Mouse (Mus musculus): ENCODE measurements around the gene Psmc5. TPM values are rescaled to one million over a fixed set of nuclear protein-coding genes. Genes with fewer than 3 reads are reported as not detected.

Gene Psmc5
- total RNA-seq, 2 experiments from 2014 or later: 132 to 133 TPM

DNA sequence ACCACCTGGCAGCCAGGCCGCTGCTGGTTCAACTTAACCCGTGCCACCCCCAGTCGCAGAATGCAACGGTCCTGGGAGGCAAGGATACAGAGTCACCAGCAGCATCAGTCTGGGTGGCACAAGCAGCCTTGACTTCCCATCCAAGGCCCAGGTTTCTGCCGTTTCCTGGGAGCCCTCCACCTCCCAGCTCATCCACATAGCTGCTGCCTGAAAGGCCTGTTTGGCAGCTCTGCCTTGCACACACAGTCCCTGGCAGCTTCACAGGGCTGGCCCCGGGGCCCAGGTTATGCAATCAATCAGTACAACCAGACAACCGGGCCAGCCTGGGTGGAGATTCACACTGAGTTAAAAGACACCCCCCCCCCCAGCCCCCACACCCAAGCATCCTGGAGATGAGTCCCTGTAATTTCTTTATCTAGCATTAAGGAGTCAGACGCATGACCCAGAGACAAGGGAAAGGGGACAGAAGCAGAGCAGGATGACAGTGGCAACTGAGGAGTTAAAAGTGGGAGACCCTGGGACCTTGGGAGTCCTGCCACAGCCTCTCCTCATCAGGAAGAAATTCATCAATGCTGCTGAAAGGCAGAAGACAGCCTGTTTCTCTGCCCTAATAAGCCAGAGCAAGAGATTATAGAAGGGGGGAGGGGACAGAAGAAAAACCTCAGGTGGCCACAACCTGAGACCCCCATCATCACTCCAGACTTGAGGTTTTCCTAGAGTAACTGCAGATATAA is 12.5 kb downstream of the Psmc5 start:
- peak; percentile 69 to 70 for DNase-seq (ENCODE audit: low spot score in 2 of 2)

DNA sequence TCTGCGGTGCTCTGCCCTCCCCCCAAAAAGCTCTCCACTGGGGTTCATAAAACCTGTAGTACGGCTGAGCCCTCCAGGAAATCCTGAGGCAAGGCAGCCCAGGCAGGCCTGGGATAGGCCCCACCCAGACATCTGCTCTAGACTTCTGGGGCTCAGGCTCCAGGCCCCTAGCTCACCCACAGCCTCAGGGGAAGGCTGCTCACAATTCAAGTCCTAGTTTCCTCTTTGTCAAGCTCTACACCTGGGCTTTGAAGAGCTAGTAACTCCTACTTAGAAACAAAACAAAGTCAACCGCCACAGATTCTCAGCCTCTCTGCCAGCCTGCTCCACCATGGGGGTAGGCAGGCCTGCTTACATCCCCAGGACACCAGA is 13.1 kb downstream of the Psmc5 start:
- DNase-seq (ENCODE audit: low spot score in 2 of 2): no peak

DNA sequence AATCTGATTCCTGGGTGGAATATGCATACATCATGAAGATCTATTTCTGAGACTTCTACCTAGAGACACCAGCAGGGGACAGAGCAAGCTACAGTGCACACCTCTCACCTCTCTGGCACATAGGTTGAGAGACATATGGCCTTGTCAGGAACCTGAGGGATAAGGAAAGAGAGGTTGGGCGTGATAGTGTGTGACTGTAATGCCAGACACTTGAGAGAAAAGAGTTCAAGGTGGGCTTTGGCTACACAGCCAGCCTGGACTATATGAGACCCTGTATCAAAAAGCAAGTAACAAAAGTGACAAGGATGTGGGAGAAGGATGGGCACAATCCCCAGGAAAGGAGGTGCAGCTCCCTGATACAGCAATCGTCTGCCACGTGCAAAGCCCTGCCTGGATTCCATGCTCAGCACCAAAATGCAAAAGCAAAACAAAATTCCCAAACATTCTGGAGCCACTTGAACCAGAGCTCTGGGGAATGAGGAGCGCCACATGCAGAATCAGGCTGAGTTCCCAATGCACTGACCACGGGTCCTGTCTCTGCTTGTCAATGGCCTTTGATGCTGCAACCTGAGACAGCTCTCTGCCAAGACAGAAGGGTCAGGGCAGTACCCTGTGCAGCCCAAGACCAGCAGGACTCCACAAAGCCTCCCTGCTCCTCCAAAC is 15.3 kb downstream of the Psmc5 start:
- no peak for DNase-seq (ENCODE audit: low spot score in 2 of 2)

DNA sequence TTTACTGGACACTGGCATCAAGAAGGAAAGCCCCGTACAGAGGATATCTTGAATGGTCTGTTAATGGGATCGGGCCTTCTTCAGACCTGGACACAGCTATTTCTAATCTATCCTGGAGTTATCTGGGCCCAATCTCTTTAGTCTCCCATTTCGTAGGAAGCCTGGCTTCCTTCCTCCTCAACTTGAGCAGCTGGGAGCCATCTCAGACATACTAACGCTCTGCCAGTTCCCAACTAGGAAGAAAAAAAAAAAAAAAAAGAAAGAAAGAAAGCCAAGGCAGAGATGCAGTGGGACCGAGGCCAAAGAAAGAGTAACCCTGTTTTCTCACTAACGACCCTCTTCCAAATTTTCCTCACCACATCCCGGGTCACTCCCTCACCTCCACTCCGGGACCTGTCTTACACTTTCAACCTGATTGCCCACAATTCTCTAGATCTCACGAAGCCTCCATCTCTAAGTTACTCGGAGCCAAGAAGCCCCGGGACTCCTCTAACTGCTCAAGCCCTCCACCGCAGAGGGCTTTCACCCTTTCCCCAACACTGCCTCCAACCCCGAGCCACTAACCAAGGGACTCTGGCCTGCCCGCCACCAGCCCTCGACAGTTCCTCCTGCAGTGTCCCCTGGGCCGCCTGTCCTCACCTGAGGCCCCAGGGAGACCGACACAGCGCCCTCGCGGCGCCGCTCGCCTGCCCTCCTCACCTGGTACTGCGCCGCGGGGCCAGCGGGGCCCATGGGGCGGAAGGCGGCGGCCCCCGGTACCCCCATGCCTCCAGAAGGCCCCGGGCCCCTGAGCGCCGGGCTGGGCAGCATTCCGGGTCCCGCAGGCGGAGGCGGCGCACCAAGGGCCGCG is 16.1 kb downstream of the Psmc5 start:
- DNase-seq (ENCODE audit: low spot score in 2 of 2): peak in 1 of 2 experiments; percentile 50

DNA sequence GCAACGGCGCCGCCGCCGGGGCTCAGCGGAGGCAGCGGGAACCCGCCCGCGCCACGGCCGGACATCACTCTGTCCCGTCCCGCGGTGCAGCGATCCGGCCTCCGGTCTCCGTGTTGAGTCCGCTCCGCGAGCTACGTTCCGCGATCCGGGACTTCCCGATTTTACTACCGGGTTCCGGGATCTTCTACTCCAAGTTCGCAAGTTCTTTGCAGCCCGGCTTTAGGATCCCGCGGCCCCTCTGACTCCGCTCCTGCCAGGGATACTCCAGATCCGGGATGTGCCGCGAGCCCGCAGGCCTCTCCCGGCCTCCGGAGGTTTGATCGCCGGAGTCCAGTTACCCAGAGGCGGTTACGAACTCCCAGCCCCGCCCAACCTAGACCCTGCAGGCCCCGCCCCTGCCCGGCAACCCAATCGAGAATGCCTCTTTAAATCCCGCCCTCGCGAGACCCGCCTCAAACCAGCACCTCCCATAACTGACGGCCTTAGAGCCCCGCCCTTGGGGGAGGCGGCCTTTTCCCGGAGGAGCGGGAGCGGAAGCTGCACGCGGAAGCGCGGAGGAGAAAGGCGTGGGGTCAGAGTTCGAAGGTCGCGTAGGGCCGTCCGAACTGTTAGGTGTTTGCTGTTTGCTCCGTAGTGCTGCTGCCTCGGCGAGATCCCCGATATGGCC is 16.8 kb downstream of the Psmc5 start, which contains the start of gene Smarcd2:
Gene Smarcd2, minus strand, starts transcription at position 329 of the 667 bp plus-strand sequence.
- peak; percentile 98 for DNase-seq (ENCODE audit: low spot score in 2 of 2)

DNA sequence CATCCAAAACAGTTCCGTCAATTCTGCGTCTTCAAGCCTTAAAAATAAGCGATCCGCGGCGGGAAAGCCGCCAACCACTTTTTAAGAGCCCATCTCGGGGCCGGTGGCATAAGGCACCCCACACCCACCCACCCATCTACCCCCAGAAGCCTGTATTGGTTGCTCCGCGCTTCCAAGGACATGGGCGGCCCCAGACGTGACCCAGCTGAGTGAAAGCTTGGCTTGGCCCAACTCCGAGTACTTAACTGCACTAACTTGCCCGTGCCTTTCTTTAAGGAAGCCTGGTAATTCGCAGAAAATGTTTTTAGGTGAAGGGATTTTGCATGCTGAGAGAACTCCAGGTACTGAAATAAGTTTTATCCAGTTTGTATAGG is 17.3 kb downstream of the Psmc5 start:
- DNase-seq (ENCODE audit: low spot score in 2 of 2): no peak

DNA sequence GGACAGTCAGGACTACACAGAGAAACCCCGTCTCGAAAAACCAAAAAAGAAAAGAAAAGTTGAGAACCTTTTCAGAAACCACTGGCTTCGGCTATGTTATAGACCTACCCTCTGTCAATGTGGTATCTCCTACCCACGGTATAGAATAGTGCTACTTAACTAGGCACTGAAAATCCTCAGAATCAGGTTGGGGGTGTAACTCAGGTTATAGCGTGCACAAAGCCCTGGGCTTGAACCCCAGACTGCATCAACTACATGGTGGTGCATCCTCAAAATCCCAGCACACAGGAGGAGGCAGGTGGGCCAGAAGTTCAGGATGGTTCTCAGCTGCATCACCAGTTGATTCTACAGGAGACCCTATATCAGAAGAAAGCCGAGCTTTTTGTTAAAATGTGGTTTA is 17.9 kb downstream of the Psmc5 start:
- no peak for DNase-seq (ENCODE audit: low spot score in 2 of 2)

DNA sequence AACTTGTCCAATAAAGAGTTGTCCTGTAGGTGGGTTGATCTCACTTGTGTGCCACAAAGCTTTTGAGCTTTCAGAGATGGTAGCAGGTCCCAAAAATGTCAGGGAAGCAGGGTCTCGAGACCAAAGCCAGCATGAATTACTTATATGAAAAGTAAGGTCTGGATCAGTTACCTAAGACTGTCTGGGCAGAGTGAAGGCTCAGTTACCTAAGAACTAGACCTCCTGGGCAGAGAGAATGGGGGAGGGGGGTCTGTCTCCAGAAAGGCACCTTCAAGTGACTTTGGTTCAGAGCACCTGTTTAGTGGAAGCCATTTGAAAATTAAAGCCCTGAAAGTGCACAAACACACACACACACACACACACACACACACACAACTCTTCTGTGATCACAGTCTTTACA is 18.4 kb downstream of the Psmc5 start:
- DNase-seq (ENCODE audit: low spot score in 2 of 2): no peak

DNA sequence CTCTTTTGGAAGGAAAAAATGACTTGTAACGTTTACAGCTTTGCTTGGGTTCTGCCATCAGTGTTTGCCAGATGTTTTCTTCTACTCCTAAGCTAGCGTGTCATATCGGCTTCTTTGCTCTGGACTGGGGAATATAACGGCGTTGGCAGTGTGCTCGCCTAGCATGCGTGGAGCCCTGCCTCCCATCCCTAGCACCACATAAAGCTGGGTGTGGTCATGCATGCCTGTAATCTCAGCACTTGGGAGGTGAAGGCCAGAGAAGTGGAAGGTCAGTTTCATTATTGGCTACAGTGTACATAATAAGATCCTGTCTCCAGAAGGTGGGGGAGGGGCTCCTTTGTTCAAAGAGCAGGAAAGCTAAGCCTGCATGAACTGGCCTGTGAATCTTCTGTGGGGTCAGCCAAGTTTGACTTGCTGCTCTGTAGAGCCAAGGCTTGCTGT is 19.0 kb downstream of the Psmc5 start:
- no peak for DNase-seq (ENCODE audit: low spot score in 2 of 2)

DNA sequence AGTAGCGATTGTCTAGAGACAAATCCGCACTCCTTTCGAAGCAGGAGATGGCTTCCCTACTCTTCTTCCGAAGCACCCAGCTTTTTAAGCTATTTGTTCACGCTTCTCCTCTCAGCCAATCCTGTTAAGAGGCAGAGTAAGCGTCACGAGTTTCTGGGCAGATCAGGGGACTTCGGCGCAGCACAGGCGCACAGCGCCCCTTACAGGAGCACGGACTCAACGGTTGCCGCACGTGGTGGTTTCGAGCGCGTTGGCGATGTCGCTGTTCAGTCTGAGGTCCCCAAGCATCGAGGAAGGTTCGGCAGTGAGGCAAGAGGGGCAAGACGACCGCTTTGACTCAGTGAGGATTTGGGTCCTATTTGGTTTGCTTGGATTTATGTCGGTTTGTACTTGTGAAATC is 20.5 kb downstream of the Psmc5 start, which contains the start of gene Tcam1:
Gene Tcam1, plus strand, starts transcription at position 219 of the 400 bp plus-strand sequence.
- DNase-seq (ENCODE audit: low spot score in 2 of 2): peak; percentile 97 to 99

DNA sequence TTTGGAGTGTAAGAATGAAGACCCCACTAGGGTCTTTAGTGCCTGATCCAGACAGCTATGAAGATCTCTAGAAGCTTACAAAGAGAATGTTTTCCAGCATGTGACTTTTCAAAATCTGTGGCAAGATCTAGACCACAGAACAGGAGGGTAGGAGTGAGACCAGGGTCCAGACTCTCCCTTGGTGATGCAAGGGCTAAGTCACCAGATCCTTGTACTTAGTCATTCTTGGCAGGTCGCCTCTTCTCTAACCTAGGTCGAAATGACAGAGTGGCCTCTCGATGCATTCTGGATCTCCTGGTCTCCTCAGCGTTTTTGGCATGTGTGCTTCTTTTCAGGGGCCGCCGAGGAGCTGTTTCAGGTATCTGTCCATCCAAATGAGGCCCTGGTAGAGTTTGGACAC is 26.5 kb downstream of the Psmc5 start:
- no peak for DNase-seq (ENCODE audit: low spot score in 2 of 2)

DNA sequence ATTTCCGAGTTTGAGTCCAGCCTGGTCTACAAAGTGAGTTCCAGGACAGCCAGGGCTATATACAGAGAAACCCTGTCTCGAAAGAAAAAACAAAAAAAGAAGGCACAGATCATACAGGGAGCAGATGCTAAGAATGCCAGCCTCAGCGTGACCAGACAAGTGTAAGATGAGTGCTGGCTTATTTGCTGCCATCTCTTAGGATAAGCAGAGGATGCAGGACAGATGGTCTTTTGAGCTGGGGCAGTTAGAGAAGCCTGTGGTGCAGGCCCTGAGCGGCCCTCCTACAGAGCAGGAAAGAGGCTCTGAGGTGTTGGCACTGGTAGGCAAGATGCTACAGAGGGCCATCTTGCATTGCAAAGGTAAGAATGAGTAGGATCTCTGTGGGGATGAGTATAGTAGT is 27.4 kb downstream of the Psmc5 start:
- DNase-seq (ENCODE audit: low spot score in 2 of 2): no peak

DNA sequence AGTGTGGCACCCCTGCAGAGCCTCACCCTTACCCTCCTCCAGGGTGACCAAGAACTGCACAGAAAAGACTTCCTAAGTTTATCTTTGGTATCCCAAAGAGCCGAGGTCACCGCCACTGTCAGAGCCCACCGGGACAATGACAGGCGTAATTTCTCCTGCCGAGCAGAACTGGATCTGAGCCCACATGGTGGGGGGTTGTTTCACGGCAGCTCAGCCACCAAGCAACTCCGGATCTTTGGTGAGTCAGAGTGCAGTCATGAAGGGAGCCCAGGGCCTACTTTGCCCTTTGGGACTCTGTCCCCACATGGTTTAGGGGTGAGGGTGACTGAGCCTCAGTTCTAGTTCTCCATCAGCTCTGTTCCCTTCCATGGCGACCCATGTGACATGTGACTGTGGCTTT is 28.2 kb downstream of the Psmc5 start:
- no peak for DNase-seq (ENCODE audit: low spot score in 2 of 2)

DNA sequence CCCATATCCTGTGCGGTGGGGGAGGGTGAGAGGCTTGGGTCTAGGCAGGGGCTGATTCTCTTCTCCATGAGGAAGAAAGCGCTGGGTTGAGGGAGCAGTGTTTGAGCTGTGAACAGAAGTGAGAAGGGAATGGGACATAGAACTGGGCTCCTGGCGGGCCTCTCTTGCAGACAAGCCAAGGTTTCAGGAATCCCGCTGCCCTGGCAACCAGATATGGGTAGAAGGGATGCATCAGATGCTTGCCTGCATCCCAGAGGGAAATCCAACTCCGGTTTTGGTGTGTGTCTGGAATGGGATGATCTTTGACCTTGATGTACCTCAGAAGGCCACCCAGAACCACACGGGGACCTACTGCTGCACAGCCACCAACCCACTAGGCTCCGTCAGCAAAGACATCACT is 30.3 kb downstream of the Psmc5 start:
- no peak for DNase-seq (ENCODE audit: low spot score in 2 of 2)

DNA sequence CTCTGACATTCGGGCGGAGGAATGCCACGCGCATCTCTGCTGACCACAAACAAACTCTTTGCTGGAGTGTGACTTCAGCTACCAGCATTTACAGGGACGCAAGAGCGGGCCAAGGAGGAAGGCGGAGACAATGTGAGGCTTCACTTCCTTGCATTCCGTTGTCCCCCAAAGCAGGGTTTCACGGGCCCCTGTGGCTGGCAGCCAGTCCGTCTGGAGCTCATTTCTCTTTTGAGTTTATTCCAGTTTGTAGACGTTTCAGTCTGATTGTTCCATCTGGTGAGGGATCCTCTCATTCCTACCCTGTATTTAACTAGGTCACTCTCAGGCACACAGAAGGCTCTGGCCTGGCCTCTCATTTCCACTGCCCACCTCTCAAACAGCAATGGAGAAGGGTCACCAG is 31.0 kb downstream of the Psmc5 start:
- DNase-seq (ENCODE audit: low spot score in 2 of 2): peak in 1 of 2 experiments; percentile 37

DNA sequence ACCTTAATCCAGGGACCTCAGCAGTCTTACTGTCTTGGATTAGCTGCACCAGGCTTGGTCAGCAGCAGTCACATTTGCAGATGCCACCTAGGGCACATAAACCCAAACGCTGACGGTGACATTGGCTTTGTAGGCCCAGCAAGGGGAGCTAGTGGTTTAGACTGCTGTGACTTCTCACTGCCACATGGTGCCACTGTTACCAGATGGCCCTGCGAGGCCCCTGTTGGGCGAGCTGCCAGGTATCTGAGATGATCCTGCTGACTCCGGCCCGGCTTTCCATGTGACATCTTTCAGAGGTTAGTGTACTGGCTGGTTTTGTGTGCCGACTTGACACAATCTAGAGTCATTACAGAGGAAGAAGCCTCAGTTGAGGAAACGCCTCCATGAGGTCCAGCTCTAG is 33.4 kb downstream of the Psmc5 start:
- DNase-seq (ENCODE audit: low spot score in 2 of 2): peak; percentile 47 to 53

DNA sequence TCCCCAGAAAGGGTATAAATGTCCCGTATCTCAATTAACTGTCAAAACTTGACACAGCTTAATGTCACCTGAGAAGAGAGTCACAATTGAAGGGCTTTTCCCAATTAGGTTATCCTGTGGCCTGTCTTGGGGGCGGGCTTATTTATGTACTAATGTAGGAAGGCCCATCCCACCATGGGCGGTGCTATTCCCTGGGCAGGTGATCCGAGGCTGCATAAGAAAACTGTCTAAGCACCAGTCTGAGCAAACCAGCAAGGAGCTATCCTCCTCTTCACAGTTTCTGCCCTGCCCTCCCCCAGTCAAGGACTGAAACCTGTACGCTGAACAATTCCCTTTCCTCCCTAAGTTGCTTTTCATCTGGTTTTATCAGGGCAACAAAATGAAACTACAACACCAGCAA is 34.4 kb downstream of the Psmc5 start:
- DNase-seq (ENCODE audit: low spot score in 2 of 2): no peak

DNA sequence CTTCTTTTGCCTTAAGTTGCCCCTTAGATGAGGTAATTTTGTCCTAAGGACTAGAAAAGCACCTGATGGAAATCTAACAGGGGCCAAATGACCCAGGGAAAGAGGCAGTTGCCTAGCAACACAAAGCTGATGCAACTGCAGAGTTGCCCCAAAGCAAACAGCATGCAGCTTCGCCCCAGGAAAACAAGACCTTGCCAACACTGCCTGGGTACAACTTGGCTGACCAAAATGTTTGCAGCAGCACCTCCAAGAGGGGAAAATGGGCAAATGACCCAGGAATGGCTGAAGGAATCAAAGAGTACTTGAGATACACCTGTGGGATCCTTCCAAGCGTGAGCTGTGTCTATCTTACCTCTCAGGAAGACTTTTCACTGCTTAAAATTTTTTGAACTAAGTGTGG is 35.9 kb downstream of the Psmc5 start:
- no peak for DNase-seq (ENCODE audit: low spot score in 2 of 2)

DNA sequence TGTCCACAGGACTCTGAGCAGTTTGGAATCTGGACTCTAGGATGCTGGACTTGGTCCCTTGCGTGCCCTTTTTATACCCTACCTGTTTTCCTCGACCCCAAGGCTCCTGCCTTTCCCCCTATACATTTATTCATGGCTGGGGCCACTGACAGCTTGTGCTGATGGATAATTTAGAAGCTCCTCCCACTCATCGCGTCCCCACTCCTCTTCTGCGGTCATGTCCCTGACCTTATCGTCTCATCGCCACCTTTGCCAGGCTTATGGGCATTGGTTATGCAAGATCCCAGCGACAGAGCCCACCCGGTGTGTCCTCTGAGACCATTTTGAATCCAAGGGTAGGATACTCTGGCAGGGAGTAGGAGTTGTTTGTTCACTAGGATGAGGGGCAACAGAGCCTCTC is 45.8 kb downstream of the Psmc5 start, which contains the start of gene Gh:
Gene Gh, minus strand, starts transcription at position 101 of the 400 bp plus-strand sequence.
- no peak for DNase-seq (ENCODE audit: low spot score in 2 of 2)

DNA sequence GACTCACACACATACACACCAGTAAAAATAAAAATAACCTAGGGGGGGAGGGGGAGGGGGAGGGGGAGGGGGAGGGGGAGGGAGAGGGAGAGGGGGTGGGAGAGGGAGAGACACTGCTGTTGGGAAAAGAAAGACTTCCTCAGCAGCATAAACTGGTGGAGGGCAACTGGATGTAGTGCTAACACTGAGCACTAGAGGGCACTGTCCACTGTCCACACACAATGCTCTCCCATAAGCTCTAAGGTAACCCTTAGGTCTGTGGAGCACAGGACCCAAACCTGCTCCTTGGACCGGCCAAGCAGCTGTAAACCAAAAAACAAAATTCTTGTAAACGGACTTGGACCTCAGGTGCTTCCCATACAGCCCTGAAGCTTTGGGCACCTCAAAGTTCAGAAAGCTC is 46.7 kb downstream of the Psmc5 start:
- peak; percentile 65 to 66 for DNase-seq (ENCODE audit: low spot score in 2 of 2)

DNA sequence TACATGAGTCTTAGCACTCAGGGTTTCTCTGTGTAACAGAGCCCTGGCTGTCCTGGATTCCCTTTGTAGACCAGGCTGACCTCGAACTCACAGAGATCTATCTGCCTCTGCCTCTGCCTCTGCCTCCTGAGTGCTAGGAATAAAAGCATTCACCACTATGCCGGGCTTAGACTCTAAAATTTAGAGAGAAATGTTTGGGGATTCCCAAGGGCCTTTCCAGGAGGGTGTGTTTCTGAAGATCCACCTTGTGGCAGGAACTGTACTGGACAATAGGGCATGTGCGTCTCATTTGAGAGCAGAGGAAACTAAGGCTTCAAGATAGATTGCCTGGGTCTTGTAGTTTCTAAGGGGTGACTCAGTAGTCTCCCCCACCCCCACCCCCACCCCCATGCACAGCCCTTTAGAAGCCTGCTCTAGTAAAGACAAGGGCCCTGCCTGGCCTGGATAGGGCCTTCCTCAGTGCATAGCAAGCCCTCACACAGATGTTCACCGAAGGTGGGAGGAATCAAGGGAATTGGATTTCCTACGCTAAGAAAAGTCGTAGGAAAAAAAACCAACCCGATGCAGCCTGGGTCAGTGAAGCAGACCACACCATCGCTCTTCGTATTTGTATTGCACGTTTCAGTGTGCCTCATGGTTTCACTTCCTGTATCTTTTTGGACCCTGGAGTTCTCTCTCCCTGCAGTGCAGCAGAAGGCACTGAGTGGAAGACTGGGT is 49.6 kb downstream of the Psmc5 start:
- DNase-seq (ENCODE audit: low spot score in 2 of 2): no peak

All from layer of hippocampus, postnatal 10 days (tissue).